Mouse (Mus musculus) right cerebral cortex, postnatal 10 days (tissue): ENCODE results near the gene Cmtr1.
"Not testable (repeated sequence)": the region's sequence is repeated elsewhere in the genome, so short reads cannot be mapped to it uniquely, and the experiment has no call there.

Source experiments
- DNase-seq, 2 experiments: peaks; one replicate each; pipeline ENCODE4 v3.0.0; 2021; ENCODE audit warnings: low spot score in 2 of 2

The Cmtr1 gene

GRCm38 (mm10) chr17:29660076-29660761 lies at the start of gene Cmtr1:
Gene Cmtr1, plus strand, starts transcription at chr17:29660595.
- peak; percentile 95 to 96 for DNase-seq

GRCm38 (mm10) chr17:29613453-29613852 lies 46.9 kb upstream of the Cmtr1 start:
- not testable (repeated sequence) for DNase-seq

- DNase-seq, result peak; percentile 96 to 97
Measured at GRCm38 (mm10) chr17:29614115-29615023, 46.0 kb upstream of the Cmtr1 start, which contains the start of the genes Rnf8 and Gm28043. Gene Rnf8, plus strand, starts transcription at chr17:29614790. Gene Gm28043, plus strand, starts transcription at chr17:29614876.

GRCm38 (mm10) chr17:29615024-29615551 lies 45.3 kb upstream of the Cmtr1 start:
- DNase-seq, result no peak

- no peak for DNase-seq
Measured at GRCm38 (mm10) chr17:29615616-29616015, 44.8 kb upstream of the Cmtr1 start.

- DNase-seq, result no peak
Measured at GRCm38 (mm10) chr17:29619231-29619630, 41.2 kb upstream of the Cmtr1 start.

- no peak for DNase-seq
Measured at GRCm38 (mm10) chr17:29623488-29623887, 36.9 kb upstream of the Cmtr1 start.

- no peak for DNase-seq
Measured at GRCm38 (mm10) chr17:29627285-29627684, 33.1 kb upstream of the Cmtr1 start.

- DNase-seq, result no peak
Measured at GRCm38 (mm10) chr17:29628946-29629345, 31.4 kb upstream of the Cmtr1 start.

- DNase-seq, result no peak
Measured at GRCm38 (mm10) chr17:29629620-29630019, 30.8 kb upstream of the Cmtr1 start.

GRCm38 (mm10) chr17:29632312-29632711 lies 28.1 kb upstream of the Cmtr1 start:
- DNase-seq, result no peak

- DNase-seq, result no peak
Measured at GRCm38 (mm10) chr17:29635492-29635891, 24.9 kb upstream of the Cmtr1 start.

- peak in 1 of 2 experiments; percentile 58 for DNase-seq
Measured at GRCm38 (mm10) chr17:29636118-29636517, 24.3 kb upstream of the Cmtr1 start.

GRCm38 (mm10) chr17:29637377-29637776 lies 23.0 kb upstream of the Cmtr1 start:
- DNase-seq, result no peak

- no peak for DNase-seq
Measured at GRCm38 (mm10) chr17:29637895-29638294, 22.5 kb upstream of the Cmtr1 start.

GRCm38 (mm10) chr17:29640971-29641370 lies 19.4 kb upstream of the Cmtr1 start:
- no peak for DNase-seq

GRCm38 (mm10) chr17:29642219-29642618 lies 18.2 kb upstream of the Cmtr1 start:
- no peak for DNase-seq

- no peak for DNase-seq
Measured at GRCm38 (mm10) chr17:29658249-29658648, 2.1 kb upstream of the Cmtr1 start.

- peak in 1 of 2 experiments; percentile 28 for DNase-seq
Measured at GRCm38 (mm10) chr17:29660762-29661391, 482 bp downstream of the Cmtr1 start.

- no peak for DNase-seq
Measured at GRCm38 (mm10) chr17:29662145-29662544, 1.8 kb downstream of the Cmtr1 start.

- peak; percentile 59 to 61 for DNase-seq
Measured at GRCm38 (mm10) chr17:29668051-29668986, 7.9 kb downstream of the Cmtr1 start.
